Mouse (Mus musculus) heart, adult 2 months (tissue): ENCODE data around the gene Cyp2r1.
"Not testable (repeated sequence)": the region's sequence is repeated elsewhere in the genome, so short reads cannot be mapped to it uniquely, and the experiment has no call there.

Experiments used
- EP300 ChIP-seq: fragments of 200-500 bp; IDR thresholded peaks from 2 replicates; pipeline ENCODE4 v1.6.1; 2011; ENCODE audit warnings: low read depth, low read length, control low read depth; ENCODE audit not compliant: insufficient read depth
- POLR2A ChIP-seq: fragments of 200-500 bp; IDR thresholded peaks from 2 replicates; pipeline ENCODE4 v1.6.1; 2011; ENCODE audit warnings: mild to moderate bottlenecking, low read depth, low read length, control low read depth; ENCODE audit not compliant: insufficient read depth

GRCm38 (mm10) chr7:114594391-114594790, 31.6 kb upstream of the Cyp2r1 start:
- not testable (repeated sequence) for TF ChIP-seq EP300, POLR2A
